Mouse (Mus musculus) kidney, adult 2 months (tissue): ENCODE results near the gene Klrb1a.

ENCODE experiments used
- CTCF ChIP-seq: fragments of 200-500 bp; conservative IDR thresholded peaks from 2 replicates; pipeline ENCODE4 v1.5.1; 2011; ENCODE audit warnings: low read depth, mild to moderate bottlenecking, control low read depth, low read length, moderate library complexity, mixed read lengths; ENCODE audit not compliant: insufficient read depth, insufficient read length
- POLR2A ChIP-seq: fragments of 200-500 bp; IDR thresholded peaks from one replicate; pipeline ENCODE4 v1.6.1; 2011; ENCODE audit warnings: low read depth, low read length, control low read depth

DNA sequence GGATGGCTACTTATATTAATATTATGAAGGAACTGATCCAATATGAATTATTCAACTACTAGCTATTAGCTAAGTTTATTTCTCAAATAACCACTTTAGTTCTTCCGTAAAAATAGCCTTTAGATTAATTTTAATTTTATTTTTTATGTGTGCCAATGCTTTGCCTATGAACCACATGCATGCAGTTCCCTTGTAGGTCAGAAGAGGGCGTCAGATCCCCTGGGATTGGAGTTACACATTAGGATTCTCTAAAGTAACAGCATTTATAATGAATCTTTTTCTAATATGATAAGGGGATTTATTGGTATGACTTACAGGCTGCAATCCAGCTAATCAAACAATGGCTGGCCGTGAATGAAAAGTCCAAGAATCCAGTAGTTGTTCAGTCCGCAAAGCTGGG is 23.8 kb downstream of the Klrb1a start:
- TF ChIP-seq CTCF (peak; percentile 40; the same call in 1 of the 2 replicates), POLR2A (no peak)
